Mouse (Mus musculus) thymus, postnatal 25 days (tissue): ENCODE data around the gene Slc7a5.

ENCODE experiments used
- DNase-seq: peaks from one replicate; pipeline ENCODE4 v3.0.0; 2022

Gene Slc7a5

DNA sequence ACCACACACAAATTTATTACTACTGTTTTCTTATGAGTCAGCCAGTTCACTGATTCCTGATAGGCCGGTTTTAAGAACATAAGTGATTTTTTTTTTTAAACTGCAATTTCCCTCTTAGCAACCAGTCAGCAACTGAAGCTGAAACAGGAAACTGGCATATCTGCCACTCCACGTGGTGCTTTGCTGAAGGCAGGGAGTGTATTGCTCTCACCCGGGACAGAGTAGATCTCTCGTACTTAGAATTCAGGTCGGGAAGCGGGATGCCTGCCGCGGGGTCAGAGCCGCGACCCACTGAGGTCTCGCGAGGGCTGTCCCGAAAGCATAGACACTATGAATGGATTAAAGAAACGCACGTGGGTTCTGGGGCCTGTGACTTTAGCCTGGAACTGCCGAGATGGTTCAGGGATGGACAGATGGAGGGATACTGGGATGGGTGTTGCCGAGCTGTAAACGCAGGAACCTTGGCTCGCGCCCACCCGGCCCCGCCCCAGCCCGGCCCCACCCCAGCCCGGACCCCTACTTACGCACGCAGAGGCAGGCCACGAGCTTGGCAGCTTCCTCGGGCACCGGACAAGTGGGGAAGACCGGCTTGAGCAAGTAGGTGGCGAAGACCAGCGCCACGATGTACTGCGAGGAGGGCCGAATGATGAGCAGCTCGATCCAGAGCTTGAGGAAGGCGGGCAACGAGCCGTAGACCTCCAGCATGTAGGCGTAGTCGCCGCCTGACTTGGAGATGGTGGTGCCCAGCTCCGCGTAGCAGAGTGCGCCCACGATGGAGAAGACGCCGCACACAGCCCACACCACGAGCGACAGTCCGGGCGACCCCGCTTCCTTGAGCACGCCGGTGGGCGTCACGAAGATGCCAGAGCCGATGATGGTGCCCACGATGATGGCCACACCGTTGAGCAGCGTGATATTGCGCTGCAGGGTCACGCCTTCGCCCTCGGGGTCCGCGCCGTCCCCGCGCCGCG is 667 bp downstream of the Slc7a5 start:
- peak; percentile 26 for DNase-seq

DNA sequence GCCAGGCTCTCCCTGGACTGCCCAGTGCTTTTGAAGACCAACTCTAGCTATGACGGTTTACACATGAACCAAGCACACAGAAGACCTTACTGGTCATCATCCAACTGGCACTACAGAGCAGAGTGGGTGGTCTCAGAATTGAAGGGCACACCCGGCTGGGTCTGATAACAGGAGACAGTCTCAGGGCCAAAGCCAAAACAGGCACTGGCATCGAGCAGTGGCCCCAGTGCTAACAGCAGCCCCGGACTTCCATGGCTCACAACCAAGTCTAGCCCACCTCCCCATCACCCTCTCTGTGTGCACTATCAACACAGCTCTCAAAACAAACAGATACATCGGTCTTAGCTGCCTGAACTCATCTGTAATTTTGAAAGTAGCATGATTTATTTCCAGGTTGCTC is 1.6 kb downstream of the Slc7a5 start:
- no peak for DNase-seq

DNA sequence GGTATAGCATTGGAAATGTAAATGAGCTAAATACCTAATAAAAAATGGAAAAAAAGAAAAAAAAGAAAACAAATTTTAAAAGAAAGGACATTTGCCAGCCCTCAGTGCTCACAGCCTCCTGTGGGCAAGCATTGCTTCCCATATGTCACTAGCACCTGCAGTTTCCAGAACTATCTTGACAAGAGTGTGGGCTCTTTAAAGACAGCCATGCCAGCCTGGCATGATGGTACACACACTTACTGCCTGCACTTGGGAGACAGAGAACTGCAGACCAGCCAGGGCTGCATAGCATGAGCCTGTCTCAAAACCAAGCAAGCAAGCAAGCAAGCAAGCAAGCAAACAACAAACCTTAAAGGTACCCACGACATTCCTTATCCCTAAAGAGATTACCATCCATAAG is 2.1 kb downstream of the Slc7a5 start:
- no peak for DNase-seq

DNA sequence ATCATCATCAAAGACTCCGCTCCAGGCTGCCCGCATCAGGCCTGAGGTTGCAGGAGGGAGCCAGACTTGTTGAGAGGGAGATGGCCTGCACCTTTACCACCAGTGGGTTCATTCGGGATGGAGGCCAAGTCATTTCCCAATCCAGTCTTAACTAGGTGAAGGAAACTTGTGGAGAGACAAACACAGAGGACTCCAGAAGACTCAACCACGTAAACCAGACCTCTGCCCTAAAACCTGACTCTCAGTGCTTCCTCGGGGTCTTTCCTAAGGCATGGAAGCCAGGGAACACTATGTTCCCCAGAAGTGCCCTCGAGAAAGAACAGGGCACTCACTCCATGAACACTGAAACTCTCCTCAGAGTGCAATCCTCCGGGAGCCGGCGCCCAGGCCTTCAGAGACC is 2.5 kb downstream of the Slc7a5 start:
- DNase-seq, result no peak

DNA sequence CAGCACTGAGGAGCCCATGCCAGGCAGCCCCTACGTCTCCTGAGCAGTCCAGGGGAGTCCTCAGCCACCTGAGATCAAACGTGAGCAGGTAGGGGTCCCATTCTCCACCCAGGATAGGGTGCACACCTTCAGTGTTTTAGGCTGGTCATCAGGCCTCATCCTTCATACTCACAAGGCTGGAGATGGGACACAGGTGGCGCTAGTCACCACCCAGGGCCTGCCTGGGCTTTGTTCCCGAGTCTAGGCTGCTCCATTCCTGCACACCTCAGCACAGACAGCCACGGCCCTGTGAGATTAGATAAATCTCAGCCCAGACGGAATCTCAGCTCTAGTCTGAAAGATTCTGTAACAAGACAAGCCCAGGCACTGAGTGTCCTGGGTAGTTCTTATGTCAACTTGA is 3.5 kb downstream of the Slc7a5 start:
- no peak for DNase-seq

DNA sequence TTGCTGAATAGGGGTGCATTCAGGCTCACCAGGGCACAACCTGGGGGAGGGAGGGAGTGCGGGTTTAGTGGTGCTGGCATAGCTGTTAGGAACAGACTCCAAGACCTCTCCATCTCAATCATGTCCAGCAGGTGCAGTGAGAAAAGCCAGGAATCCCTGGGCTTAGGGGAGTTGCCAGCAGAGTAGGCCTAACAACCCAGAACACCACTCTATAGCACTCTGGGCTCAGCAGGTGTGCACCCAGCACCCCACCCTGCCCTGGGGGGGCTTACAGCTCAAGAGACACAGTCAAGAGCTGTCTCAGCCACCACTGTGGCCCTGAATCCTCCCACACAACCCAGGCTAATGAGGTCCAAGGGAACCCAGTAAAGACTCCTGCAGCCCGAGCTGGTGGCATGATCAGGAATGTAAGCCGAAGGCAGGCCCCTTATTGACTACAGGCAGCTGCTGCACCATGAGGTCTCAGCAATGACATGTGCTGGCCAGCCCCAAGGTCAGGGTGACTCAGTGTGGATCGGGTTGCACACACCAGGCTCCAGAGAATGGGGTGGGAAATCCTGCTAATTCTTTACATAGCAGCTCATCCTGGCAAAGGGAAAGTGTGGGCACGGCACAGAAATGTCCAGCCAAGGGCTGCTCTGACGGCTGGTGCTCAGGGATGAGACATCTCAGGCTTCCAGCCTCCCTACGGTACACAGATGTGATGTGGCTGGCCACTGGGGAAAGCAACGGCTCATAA is 5.8 kb downstream of the Slc7a5 start:
- no peak for DNase-seq

DNA sequence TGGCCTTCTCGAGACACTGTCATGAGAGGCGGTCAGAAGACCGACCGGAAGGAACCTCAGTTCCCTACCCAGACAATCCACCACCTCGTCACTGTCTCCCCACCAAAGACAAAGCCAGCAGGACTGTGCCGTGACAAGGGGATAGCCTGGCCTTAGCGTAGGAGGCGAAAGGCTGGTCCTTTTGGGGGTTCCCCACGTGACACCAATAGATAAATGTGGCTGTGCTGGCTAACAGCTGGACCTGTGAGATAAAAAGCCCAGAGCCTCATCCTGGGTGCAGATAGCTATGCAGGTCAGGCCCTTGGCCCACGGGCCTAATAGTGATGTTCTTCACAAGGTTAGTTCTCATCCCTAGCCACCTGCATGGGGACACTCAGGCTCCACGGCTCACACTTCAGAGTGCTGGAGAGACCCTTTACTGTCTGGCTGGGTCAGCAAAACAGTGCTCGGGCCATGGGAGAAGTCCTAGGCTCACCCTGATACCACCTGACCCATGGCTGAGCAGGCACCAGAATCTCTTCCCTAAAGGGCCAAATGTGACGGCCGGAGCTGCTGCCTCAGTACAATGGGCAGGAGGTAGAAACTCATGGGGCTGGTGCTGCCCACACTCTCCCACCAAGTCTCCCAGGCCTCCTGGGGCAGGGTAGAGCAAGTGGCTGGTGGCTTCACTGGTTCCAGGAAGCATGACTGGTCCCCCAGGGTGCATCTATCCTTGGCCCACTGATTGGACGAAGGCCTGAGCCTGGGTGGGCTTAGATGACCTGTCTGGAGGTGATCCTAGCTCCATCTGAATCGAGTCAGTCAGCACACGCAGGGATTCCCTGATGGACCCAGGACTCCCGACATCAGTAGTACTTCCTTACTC is 8.1 kb downstream of the Slc7a5 start:
- DNase-seq, result no peak

DNA sequence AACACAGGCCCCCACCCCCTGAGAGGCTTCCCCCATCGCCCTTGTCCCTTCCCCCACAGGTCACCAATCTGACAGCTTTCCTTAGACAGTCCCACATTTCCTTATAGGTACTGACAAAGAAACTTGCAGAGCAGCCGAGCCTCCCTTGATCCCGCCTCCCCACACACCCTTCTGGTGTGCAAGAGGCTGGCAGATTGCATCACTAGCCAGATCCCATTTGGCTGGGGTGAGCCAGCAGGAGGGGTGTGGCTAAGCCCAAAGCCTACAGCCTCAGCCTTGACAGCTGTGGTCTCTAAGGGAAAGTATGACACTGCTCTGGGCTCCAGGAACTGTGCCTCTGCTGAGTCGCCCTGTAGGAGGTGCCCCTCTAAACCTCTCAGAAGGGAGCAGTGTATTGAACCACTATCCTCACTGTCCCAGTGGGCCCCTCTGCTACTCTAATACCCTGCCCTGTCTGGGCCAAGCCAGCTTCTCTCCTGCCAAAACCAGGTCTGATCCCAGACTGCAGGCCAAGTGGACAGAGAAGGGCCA is 9.0 kb downstream of the Slc7a5 start:
- DNase-seq, result peak; percentile 29

DNA sequence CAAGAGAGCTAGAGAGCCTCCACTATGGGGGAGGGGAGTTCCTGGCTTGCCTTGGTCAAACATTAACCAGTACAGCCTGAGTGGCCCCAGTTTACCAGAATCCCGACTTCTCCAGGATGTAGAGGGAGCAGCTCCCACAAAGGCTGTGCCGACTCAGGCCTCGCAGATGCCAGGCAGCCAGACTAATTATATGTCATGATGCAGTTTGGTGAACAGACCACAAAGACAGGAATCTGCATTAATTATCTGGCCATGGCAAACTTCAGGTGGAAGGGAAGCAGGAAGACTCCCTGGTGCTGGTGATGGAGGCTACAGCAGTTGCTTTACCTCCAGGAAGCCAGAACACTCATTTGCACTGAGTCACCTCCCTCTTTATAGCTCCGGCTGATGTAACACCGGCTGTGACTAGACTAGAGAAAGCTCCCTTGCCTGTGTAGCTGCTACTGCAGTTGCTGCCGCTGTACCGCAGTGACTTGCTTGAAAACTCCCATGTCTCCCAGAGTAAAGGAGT is 9.6 kb downstream of the Slc7a5 start:
- DNase-seq, result no peak

DNA sequence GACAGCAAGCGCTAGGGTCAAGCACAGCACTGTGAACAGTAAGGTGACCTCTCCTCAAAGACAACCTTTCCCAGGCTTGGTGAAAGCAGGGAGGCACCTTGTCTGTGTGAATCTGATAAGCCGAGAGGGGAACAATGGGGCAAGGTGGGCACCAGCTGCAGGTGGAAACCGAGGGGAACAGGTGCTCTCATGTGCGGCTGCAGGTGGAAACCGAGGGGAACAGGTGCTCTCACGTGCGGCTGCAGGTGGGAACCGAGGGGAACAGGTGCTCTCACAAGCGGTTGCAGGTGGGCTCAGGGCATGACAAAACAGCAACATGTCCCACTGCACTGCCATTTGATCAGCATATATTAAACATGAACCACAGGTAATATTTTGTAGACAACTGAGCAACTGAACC is 10.3 kb downstream of the Slc7a5 start:
- DNase-seq, result no peak

DNA sequence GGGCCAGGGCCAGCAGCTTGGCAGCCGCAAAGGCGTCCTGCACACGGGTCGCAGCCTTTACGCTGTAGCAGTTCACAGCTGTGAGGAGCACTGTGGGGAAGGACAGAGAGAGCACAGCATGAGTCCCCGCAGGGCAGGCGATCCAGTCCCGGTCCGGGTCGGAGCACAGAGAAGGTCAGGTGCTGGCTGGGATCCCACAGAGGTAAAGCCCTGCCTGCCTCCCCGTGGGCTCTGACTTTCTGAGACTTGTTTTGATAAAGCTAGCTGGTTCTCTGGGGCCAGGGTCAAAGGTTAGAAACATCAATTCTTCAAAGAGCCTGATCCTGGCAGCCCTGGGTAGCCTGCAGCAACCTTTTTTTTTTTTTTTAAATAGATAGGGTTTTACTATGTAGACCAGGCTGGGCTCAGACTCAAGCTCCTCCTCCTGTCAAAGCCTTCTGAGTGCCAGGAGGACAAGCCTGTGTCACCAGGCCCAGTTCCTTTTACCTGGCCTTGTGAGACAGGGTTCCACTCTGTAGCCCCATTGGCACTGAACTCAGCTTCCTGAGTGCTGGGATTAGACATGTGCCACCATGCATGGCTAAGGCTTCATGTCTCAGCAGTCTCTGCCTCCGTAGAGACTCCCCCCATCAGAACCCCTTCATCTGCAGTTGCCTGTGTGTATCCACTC is 10.9 kb downstream of the Slc7a5 start:
- DNase-seq, result no peak

DNA sequence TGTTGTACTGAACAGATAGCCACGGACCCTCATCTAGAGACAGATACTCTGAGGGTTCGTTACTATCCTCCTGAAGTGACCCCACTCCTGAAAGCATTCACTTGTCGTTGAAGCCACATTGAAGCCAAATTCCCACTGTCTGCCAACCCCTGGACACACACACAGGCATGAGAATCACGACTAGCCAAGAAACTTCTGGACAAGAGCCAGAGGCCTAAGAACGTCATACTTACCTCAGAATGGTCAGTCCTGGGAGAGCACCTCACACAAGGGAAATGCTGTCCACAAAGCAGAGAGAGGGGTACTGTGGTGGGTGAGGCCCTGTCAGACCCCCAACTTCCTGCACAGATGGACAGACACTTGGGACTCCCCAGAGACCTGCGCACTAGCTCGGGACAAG is 11.6 kb downstream of the Slc7a5 start:
- no peak for DNase-seq

DNA sequence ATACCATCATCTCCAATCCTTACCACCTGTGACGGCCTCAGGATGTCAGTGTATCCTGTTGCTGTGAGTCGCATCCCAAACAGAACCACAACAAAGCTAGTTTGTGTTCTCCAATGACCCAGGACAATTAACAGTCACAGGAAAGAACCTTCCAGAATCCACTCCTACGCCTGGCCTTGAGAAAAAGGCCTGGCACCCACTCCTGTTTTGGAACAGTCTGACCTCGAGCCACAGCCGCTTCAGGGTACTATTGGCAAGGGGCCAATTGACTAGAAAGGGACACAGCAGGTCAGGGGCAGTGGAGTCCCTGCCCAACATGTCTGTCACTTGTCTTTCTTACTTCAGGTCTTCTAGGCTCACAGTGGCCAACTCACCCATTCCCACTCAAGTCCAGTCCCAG is 14.6 kb downstream of the Slc7a5 start:
- DNase-seq, result no peak

DNA sequence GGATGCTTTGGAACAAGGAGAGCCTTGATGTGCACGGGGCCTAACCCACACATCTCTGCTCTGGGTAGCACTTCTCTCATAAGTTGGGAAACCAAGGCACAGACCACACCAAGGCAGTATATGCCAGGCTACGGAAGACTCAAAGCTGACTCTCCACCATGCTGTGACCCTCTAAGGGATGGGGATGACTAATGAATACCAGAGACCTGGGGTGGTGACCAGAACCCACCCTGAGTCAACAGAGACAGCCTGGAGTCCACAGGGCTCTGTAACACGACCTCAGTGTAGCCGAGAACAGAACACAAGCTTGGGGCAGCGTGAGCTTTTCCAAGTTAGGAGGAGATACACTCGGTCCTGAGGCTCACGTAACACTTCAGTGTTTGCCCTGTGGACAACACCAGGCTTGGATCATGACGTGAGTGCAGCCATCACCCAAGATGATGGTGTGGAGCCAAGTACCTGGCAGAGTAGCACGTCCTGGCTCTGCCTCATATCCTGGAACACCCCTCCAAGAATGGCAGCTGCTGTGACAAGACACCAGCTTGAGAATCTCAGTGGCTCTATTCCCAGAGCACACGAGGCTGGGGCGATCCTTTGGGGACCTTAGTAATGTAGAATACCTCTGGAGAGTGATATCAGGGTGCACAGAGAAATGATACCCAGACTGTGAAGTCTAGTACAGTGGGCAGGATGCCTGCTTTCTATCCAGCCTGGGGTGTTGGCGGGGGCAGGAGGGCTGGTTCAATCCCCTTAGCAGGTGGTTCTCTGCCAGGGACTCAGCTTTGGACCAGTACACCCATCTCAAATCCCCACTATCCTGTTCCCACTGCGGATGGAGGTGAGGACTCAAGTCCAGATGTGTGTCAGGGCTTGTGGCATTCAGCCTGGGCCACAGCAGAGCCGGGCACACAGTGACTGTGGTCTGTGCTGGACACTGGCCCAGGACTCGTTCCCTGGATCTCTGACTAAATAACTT is 17.4 kb downstream of the Slc7a5 start:
- DNase-seq, result no peak

DNA sequence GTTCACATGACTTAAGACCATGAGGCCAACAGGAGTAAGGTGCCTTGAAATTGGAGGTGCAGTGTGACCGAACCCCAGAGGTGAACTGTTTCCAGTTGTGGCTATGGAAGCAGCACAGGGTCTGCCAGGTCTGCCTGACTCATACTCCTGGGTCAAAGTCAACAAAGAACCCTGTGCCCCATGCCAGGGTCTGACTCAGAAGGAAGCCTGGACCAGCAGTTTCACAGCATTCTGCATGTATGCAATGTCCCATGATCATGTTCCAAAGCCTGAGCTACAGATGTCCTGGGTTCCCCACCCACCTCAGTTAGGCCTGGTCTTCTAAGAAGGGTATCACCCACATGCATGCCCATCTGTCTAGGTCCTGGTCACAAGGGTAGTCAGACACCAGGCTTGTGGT is 18.2 kb downstream of the Slc7a5 start:
- DNase-seq, result no peak

DNA sequence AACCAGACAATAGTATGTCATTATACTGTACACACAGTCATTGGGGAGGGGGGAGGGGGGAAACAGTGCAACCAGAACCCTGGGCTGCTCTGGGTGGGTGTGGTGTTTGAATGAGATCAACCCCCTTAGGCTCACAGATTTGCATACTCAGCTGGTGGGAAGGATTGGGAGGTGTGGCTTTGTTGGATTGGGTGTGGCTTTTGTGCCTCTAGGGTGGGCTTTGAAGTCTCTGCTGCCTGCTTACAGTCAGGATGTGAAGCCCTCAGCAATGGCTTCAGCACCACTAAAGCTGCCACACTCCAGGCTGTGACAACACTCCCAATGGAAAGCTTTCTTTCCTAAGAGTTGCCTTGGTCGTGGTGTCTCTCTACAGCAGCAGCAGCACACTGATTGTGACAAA is 19.9 kb downstream of the Slc7a5 start:
- no peak for DNase-seq

DNA sequence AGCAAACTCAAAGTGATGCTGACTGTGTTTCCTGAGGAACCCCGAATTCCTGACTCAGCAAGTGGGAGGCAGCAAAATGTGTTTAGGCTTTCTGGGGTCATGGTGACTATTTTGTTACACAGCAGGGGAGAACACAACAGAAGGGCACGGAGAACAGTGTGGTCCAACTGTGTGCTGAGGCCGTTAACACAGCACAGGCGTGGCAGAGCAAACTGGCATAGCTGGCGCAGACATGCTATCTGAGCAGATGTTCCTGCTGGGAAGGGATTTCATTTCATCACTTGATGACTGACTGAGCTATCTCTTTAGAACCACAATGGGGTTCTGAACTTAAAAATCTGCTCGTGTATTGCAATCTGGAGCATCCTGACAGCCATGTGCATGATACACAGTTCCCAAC is 22.1 kb downstream of the Slc7a5 start:
- DNase-seq, result no peak

DNA sequence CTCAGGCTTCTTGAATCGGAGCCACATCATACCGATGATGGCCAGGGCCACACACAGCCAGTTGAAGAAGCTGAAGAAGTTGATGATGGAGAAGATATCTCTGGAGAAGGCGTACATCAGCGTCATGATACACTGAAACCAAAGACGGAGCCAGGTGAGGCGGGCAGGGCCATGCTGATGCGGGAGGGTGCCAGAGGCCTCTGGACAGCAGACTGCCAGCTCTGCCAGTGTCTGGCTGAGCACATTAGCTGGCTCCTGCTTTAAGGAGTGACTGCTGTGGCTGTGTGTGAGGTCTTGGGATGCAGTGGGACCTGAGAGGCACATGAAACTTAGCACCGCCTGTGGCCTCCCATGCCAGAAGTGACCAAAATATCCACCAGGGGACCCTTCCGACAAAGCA is 22.5 kb downstream of the Slc7a5 start:
- no peak for DNase-seq

DNA sequence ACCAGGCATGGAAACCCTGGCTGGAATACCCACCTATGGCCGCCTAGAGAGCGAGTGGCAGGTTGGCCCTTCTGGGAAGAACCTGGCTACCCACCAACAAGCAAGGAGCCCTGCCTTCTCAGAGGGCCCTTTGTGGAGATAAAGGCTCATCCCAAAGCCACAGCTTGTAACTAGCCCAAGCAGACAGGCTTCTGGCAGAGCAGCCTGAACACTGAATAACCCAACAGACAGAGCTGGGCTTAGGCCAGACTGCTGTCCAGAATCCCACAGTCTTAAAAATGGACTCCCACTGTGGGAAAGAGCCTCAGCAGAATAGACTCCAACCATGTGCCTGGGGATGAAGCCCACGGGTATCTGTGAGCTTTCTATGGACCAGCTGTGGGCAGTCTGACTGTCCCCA is 23.3 kb downstream of the Slc7a5 start:
- no peak for DNase-seq

DNA sequence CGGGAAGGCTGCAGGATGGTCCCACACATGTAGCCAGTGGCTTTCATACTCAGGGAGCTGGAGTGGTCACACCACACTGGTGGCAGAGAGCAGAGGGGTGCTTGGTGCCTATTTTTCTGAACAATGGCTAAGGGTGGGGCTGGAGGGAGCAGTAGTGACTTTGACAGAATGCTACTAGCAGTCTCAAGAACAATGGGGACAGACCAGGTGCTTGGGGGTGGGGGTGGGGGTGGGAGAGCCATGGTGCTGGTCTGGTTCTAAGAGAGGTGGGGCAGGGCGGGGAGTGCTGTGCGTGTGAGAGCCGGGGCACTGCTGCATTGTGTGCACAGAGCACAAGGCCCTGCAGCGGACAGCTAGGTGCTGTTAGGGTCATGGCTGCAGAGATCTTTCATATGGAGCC is 25.6 kb downstream of the Slc7a5 start:
- no peak for DNase-seq

DNA sequence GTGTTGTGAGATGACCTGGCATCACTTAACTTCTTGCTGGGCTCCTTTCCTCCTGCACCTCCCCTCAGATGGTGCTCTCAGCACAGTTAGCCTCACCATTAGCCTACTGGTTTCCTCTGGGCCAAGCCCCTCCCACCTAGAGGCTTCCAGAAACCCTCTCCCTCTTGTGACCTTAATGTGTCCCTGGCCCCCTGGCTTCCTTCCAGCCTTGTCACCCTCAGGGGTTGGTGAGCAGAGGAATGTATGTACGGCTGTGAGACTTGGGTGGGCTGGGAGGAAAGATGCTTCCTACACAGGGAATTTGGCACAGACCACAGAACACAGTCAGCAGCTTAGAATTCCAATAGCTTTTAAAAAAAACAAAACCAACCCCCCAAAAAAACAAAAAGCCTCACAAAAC is 26.7 kb downstream of the Slc7a5 start:
- no peak for DNase-seq
